Mouse (Mus musculus): ENCODE results near the gene Mad2l2. TPM values are rescaled to one million over a fixed set of nuclear protein-coding genes. Genes with fewer than 3 reads are reported as not detected.

Gene Mad2l2
- polyA plus RNA-seq, 1 experiment from 2014 or later = 51.9 TPM

- Histone ChIP-seq H3K4me3 (no peak overlapping the region), H3K36me3 (no peaks in the 10 kb centered on the region), H3K27me3 (ENCODE audit: insufficient read depth, poor library complexity, severe bottlenecking) (peaks cover 49% of the 10 kb centered on the region), H3K4me1 (peaks cover 8% of the 10 kb centered on the region), H3K27ac (no peak overlapping the region), H3K9me3 (no peaks in the 10 kb centered on the region)
- no peak for DNase-seq (ENCODE audit: low spot score)
- 70% methylated on average over 8 of the region's 8 CpGs for WGBS
Measured at GRCm38 (mm10) chr4:148137503-148137902, 7.3 kb downstream of the Mad2l2 start.

- DNase-seq (ENCODE audit: low spot score) = peak; percentile 81
- Histone ChIP-seq H3K4me1 (peaks cover 8% of the 10 kb centered on the region), H3K27ac (peak overlapping the region; percentile 91), H3K36me3 (peaks cover 7% of the 10 kb centered on the region; the same call in 1 of the 2 replicates), H3K4me3 (peak overlapping the region; percentile 87), H3K27me3 (ENCODE audit: insufficient read depth, poor library complexity, severe bottlenecking) (peaks cover 34% of the 10 kb centered on the region), H3K9me3 (no peaks in the 10 kb centered on the region)
- WGBS = 1% methylated on average over 12 of the region's 12 CpGs
Measured at GRCm38 (mm10) chr4:148139767-148140097, 9.5 kb downstream of the Mad2l2 start.

DNA sequence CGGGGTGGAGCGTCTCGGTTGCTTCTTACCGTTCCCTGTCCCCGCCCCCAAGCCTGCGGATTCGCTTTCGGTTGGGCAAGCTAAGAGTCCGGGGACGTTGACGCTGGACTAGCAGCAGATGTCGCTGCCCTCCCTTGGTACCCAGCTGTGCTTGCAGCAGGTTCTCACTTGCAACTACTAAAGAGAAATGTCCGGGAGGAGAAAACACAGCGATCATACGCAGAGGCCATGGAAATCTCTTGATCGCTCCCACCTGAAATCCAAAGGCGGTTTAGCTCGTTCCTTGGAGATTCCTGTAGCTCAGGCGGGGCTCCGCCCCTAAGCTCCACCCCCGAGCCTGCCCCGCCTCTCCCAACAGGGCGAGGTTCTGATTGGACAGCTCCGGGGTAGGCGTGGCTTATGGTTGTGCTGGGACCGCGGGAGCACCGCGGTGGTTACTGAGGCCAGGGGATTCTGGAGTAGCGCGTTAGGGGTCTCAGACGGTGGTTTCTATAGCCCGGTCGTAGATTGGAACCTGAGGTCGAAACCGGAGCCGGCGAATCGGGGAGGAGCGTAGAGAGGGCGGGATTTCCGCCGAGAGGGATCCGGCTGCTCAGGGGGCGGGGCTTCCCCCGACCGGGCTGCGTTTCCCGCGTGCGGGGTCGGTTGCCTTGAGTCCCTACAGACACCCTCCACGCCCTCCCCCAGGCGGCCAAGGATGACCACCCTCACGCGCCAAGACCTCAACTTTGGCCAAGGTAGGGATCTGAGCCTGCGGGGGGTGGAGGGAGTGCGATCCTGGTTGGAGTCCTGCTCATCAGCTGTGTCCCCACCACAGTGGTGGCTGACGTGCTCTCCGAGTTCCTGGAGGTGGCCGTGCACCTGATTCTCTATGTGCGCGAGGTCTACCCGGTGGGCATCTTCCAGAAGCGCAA is 10.2 kb downstream of the Mad2l2 start:
- Histone ChIP-seq H3K27ac (peak overlapping the region; percentile 91), H3K4me3 (peak overlapping the region; percentile 87), H3K9me3 (no peaks in the 10 kb centered on the region), H3K4me1 (peaks cover 8% of the 10 kb centered on the region), H3K36me3 (peaks cover 13% of the 10 kb centered on the region; the same call in 1 of the 2 replicates), H3K27me3 (ENCODE audit: insufficient read depth, poor library complexity, severe bottlenecking) (peaks cover 28% of the 10 kb centered on the region)
- under 1% methylated on average over 63 of the region's 65 CpGs for WGBS
- DNase-seq (ENCODE audit: low spot score) = peak; percentile 96

- Histone ChIP-seq H3K27me3 (ENCODE audit: insufficient read depth, poor library complexity, severe bottlenecking) (peaks cover 7% of the 10 kb centered on the region), H3K4me3 (no peak overlapping the region), H3K27ac (no peak overlapping the region), H3K9me3 (no peaks in the 10 kb centered on the region), H3K36me3 (peaks cover 37% of the 10 kb centered on the region), H3K4me1 (peaks cover 13% of the 10 kb centered on the region)
- DNase-seq (ENCODE audit: low spot score) = no peak
- 86% methylated on average over 5 of the region's 5 CpGs for WGBS
Measured at GRCm38 (mm10) chr4:148143721-148144120, 13.5 kb downstream of the Mad2l2 start.

DNA sequence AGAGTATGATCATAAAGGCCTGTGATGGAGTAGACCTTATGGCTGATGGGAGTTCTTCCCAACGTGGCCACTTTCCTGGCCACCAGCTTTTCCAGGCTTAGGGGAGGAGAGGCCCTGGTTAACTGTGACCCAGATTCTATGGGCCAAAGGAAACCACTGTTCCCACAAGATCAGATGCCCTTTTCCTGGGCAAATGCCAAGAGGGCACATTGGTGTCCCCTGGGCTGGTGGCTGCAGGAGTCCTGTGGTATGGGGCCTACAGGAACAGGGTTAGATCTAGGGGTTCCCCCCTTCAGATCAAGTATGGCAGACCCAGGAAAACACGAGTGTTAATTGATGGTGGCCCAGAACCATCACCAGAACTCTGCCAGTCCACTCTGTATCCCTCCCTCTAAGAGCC is 17.5 kb downstream of the Mad2l2 start:
- Histone ChIP-seq H3K36me3 (peaks cover 37% of the 10 kb centered on the region), H3K9me3 (no peaks in the 10 kb centered on the region), H3K27me3 (ENCODE audit: insufficient read depth, poor library complexity, severe bottlenecking) (no peaks in the 10 kb centered on the region), H3K4me3 (no peak overlapping the region), H3K27ac (no peak overlapping the region), H3K4me1 (peaks cover 20% of the 10 kb centered on the region)
- WGBS = 85% methylated on average over 2 of the region's 2 CpGs
- DNase-seq (ENCODE audit: low spot score) = no peak

GRCm38 (mm10) chr4:148149540-148149939 is 19.4 kb downstream of the Mad2l2 start:
- DNase-seq (ENCODE audit: low spot score) = no peak
- WGBS = 35% methylated on average over 12 of the region's 12 CpGs
- peak overlapping the region; percentile 60; the same call in 1 of the 2 replicates for H3K27ac ChIP-seq
- no peaks in the 10 kb centered on the region for H3K27me3 ChIP-seq (ENCODE audit: insufficient read depth, poor library complexity, severe bottlenecking)
- no peaks in the 10 kb centered on the region for H3K9me3 ChIP-seq
- no peak overlapping the region for H3K4me3 ChIP-seq
- H3K36me3 ChIP-seq = peaks cover 46% of the 10 kb centered on the region
- H3K4me1 ChIP-seq = peaks cover 20% of the 10 kb centered on the region

- no peak for DNase-seq (ENCODE audit: low spot score)
- no peak overlapping the region for H3K4me3 ChIP-seq
- H3K27me3 ChIP-seq (ENCODE audit: insufficient read depth, poor library complexity, severe bottlenecking) = no peaks in the 10 kb centered on the region
- H3K9me3 ChIP-seq = no peaks in the 10 kb centered on the region
- peak overlapping the region; percentile 71; the same call in 1 of the 2 replicates for H3K27ac ChIP-seq
- H3K36me3 ChIP-seq = peaks cover 39% of the 10 kb centered on the region
- 43% methylated on average over 7 of the region's 7 CpGs for WGBS
- H3K4me1 ChIP-seq = peaks cover 20% of the 10 kb centered on the region
Measured at GRCm38 (mm10) chr4:148150242-148150641, 20.1 kb downstream of the Mad2l2 start.

- Histone ChIP-seq H3K27ac (peak overlapping the region; percentile 93), H3K4me1 (peaks cover 20% of the 10 kb centered on the region), H3K36me3 (peaks cover 36% of the 10 kb centered on the region), H3K9me3 (no peaks in the 10 kb centered on the region), H3K27me3 (ENCODE audit: insufficient read depth, poor library complexity, severe bottlenecking) (no peaks in the 10 kb centered on the region), H3K4me3 (peak overlapping the region; percentile 85)
- DNase-seq (ENCODE audit: low spot score) = no peak
- 35% methylated on average over 3 of the region's 3 CpGs for WGBS
Measured at GRCm38 (mm10) chr4:148150953-148151266, 20.7 kb downstream of the Mad2l2 start.

DNA sequence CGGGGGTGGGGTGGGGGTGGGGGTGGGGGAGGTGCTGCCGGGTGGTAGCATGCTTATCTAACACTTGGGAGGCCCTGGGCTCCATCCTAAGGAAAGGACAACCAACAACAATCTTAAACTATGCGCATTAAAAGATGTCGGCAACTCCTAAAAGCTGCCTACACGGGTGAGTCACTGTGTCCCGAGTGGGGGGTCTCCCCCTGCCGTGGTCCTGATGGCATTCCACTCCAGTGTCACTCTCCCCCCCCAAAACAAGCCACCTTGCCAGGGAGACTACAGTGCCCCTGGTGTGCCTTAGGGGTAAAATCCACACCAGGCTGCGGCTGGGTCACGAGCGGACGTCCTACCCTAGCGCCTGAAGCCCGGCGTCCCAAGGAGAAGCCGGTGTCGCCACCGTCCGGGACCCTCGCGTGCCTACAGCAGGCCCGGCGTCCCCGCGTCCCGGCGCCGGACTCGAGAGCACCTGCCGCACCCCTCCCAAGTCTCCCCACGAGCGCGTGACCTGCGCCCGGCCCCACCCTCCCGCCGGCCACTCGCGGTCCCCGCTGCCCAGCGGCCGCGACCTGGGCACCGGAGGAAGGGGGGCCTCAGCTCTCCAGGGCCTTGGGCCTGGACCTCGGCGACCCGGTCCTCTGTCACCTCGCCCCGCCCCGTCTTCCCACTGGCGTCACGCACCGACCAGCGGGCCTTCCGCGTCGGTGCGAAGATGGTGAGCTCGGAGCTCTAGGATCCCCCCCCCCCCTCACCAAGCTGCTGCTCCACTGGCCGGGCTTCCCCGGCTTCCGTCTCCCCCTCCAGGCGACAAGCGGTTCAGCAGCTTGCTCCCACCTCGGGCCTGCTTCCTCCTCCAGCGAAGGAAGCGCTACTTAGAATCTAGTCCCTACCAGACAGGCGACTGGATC is 21.3 kb downstream of the Mad2l2 start, which contains the start of gene Fbxo6:
Gene Fbxo6, minus strand, starts transcription at position 874 of the 902 bp plus-strand sequence.
- under 1% methylated on average over 66 of the region's 67 CpGs for WGBS
- peak; percentile 95 for DNase-seq (ENCODE audit: low spot score)
- Histone ChIP-seq H3K9me3 (no peaks in the 10 kb centered on the region), H3K27me3 (ENCODE audit: insufficient read depth, poor library complexity, severe bottlenecking) (no peaks in the 10 kb centered on the region), H3K36me3 (peaks cover 36% of the 10 kb centered on the region), H3K4me1 (peaks cover 20% of the 10 kb centered on the region), H3K4me3 (peak within 1 kb of the TSS; percentile 85), H3K27ac (peak within 1 kb of the TSS; percentile 93)

GRCm38 (mm10) chr4:148152547-148152946 is 22.4 kb downstream of the Mad2l2 start:
- H3K27me3 ChIP-seq (ENCODE audit: insufficient read depth, poor library complexity, severe bottlenecking) = no peaks in the 10 kb centered on the region
- H3K9me3 ChIP-seq = no peaks in the 10 kb centered on the region
- WGBS = 72% methylated on average over 5 of the region's 5 CpGs
- peaks cover 35% of the 10 kb centered on the region for H3K36me3 ChIP-seq
- peaks cover 14% of the 10 kb centered on the region for H3K4me1 ChIP-seq
- no peak overlapping the region for H3K4me3 ChIP-seq
- H3K27ac ChIP-seq = no peak overlapping the region
- no peak for DNase-seq (ENCODE audit: low spot score)

- WGBS = 86% methylated on average over 4 of the region's 4 CpGs
- H3K9me3 ChIP-seq = no peaks in the 10 kb centered on the region
- peaks cover 14% of the 10 kb centered on the region; the same call in 1 of the 2 replicates for H3K27me3 ChIP-seq (ENCODE audit: insufficient read depth, poor library complexity, severe bottlenecking)
- H3K27ac ChIP-seq = no peak overlapping the region
- DNase-seq (ENCODE audit: low spot score) = no peak
- no peak overlapping the region for H3K4me3 ChIP-seq
- H3K36me3 ChIP-seq = peaks cover 30% of the 10 kb centered on the region
- H3K4me1 ChIP-seq = peaks cover 22% of the 10 kb centered on the region
Measured at GRCm38 (mm10) chr4:148154006-148154405, 23.8 kb downstream of the Mad2l2 start.

DNA sequence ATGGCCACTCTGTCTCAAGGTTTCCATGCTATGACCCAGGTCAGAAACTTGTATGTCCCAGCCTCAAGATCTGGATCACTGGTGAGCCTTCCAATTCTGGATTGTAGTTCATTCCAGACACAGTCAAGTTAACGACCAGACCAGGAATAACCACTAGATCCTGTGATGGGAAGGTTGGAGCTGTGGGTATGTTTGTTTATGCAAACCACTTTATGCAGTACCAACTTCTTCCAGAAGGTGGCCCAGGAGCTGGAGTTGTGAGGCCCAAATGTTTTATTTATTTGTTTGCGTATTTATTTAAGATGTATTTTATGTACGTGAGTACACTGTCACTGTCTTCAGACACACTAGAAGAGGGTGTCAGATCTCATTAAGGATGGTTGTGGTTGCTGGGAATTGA is 24.8 kb downstream of the Mad2l2 start:
- peaks cover 15% of the 10 kb centered on the region; the same call in 1 of the 2 replicates for H3K27me3 ChIP-seq (ENCODE audit: insufficient read depth, poor library complexity, severe bottlenecking)
- no peak for DNase-seq (ENCODE audit: low spot score)
- no peaks in the 10 kb centered on the region for H3K9me3 ChIP-seq
- H3K4me1 ChIP-seq = peaks cover 24% of the 10 kb centered on the region
- H3K36me3 ChIP-seq = peaks cover 30% of the 10 kb centered on the region
- WGBS = 55% methylated on average over 3 of the region's 3 CpGs
- no peak overlapping the region for H3K27ac ChIP-seq
- H3K4me3 ChIP-seq = no peak overlapping the region

Measured in heart, embryonic 10.5 days (tissue).